Mouse (Mus musculus) left cerebral cortex, postnatal 4 days (tissue): ENCODE results near the gene Eya2. TPM values are rescaled to one million over a fixed set of nuclear protein-coding genes. Genes with fewer than 3 reads are reported as not detected.

Experiments used
- DNase-seq: peaks from one replicate; pipeline ENCODE4 v3.0.0-alpha.2; 2022
- intact Hi-C: fragments of 180-260 bp; cut with DNase I; formaldehyde crosslinking; loops from one replicate; pipeline ENCODE4 v1.15.1; 2025
- total RNA-seq, 2 experiments: library from RNA; stranded (reverse); gene quantifications; 2 replicates each; pipeline ENCODE4 v1.2.3; 2021

The Eya2 gene
- total RNA-seq, 2 experiments from 2014 or later: 7.0 to 7.8 TPM

DNA sequence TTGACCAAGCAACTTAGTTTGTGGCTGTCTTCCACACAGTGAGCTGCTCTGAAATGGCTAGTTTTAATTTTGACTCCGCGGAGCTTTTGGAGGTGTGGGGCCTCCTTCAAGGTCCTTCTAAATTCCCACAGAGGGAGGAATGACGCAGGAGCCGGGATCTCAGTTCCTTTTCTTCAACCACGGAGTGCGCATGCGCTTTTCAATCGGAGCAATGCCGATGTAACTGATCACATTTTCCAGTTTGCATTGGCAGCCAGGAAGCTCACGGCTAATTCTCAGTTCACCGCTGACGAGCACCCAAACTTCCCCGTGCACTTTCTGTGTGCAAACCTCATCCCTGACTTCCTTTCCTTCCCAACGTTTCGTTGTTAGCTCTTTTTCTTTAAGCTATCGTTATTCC is 4.1 kb upstream of the Eya2 start:
- intact Hi-C loops: no loop called here

DNA sequence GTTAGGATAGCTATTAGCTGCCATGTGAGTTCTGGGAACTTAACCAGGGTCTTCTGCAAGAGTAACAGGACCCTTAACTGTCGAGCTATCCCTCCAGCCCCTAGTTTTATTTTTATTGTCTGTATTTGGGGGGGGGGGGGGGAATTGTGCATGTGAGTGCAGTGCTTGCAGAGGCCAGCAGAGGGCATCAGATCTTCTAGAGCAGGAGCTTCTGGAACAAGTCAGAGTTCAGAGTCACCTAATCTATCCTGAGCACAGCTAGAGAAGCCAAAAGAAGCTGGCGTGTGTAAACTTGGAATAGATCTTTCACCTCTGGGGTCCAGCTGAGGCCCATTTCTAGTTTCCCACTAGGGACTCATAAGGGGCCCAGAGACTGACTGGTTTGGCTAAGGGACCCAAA is 1.1 kb upstream of the Eya2 start:
- intact Hi-C loops: no loop called here

More for the DNA sequence above, 4.1 kb upstream of the Eya2 start:
- no peak for DNase-seq

DNA sequence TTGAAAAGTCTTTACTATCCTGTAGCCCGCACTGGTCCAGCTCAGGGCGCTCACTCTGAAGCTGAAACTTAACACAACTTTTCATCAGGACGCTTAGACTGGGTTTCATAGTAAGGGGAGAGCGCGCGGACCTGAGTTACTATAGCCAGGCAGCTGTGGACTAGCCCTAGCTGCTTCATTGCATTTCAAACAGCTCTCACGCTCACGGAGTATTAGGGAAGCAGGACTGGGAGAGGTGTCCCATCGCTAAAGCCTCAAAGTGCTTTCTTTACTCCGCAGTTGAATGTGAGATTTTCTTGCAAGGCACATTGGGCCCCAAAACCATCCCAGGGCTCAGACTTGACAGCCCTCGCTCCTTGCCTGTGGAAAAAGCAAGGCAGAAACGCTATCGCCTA is 841 bp downstream of the Eya2 start:
- intact Hi-C loops: no loop called here

More for the DNA sequence above, 1.1 kb upstream of the Eya2 start:
- no peak for DNase-seq

DNA sequence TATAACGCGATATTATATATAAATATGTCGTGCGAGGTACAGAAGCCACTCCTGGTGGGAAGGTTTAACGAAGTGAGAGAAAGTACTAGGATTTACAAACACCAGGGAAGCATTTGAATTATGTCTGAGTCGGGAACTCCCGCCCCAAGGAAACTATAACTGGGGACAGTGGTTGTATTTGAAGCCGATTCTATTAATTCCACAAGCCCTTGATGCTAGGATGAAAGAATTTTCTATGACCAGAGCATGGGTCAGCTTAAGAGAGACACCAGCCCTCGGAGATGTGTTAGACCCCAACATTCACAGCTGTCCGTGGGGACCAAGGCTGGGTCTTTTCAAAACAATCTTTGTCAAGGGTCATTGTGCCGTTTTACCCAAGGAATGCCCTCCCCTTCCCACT is 1.3 kb downstream of the Eya2 start:
- no peak for DNase-seq
- intact Hi-C loops: no loop called here

More for the DNA sequence above, 841 bp downstream of the Eya2 start:
- no peak for DNase-seq

DNA sequence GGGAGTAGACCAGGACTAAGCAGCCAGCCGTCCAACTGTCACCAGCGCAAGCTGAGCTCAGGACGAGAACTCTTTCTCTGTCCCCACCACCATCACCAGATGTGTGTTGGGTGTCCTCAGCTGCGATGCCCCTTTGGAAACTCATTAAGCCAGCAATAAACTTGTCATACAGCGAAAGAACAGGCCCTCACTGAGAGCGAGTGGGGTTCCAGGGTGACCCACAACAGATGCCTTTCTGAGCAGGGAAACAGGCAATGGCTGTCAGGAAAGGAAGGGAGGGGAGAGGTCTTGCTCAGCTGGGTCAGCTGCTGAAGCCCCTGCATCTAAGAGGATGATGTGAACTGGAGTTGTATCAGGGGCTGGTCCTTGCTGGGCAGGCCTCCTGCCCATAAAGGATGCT is 2.7 kb downstream of the Eya2 start:
- no peak for DNase-seq
- intact Hi-C loops: no loop called here

DNA sequence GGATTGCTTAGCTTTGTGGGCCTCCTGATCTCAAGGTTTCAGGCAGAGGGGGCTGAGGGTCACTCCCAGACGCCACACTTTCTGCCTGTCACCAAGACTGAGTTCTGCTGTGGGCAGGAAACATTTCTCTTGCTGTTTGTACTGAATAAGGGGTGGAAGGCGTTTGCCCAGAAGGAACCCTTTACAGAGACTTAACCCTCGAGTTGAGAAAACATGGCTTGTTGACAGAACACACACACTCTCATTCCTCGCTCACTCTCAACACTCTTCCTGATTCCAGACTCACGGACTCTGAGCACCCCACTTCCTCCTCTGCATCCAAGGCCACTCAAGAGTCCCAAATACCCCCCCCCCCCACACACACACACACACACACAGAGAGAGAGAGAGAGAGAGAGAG is 3.3 kb downstream of the Eya2 start:
- intact Hi-C loops: no loop called here
- DNase-seq: no peak

DNA sequence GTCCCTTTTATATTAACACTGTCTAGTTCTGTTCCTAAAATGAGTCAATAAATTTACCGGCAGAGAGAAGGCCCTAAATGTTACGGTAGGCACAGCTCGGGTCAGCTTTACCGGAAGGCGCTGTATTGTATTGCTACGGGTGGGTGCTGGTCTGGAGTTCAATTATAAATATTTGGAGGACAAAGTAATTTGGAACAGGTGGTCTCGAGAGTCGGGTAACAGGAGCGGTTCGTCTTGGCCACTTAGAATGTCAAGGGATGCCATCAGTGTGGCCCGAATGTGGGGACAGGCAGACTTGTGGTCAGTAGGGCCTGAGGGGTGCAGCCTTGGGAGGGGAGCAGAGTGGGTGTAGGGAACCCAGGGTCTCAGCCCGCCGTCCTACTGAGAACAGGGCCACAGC is 4.7 kb downstream of the Eya2 start:
- intact Hi-C loops: no loop called here
- DNase-seq: no peak

DNA sequence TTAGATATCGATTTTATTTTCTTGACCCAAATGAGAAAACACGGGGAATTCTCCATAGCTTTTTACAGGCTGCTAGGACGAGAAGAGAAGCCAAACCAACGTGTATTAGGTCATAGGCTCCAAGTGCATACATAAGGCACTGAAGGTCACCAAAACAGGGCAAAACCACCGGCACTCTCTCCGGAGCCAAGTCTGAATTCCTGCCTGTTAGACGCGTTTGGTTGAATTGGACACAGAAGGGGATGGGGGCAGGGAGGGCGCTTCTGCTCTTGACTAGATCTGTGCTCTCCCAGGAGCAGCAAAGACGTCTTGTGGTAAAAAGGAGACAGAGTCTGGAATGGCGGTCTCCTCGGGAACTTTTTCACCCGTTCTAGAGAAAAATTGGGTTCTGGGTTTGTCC is 6.1 kb downstream of the Eya2 start:
- DNase-seq: no peak
- intact Hi-C loops: no loop called here

DNA sequence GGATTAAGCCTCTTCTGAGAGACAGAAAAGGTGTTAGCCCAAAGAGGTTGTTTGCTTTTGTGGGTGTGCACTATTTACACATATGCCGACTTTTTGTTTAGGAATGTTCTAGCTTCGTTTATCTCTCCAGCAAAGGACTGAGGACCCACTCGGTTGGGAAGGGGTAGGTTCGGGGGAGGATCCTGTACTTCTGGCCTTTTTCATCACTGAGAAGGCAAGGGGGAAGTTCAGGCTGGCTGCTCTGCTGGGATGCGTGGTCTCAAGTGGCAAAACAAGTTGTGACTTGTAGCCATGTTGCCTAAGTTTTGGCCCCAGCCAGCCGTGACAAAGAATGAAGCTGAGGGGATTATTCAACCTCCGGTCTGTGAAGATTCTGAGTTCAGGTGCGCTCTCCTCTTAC is 6.8 kb downstream of the Eya2 start:
- no peak for DNase-seq
- intact Hi-C loops: no loop called here

DNA sequence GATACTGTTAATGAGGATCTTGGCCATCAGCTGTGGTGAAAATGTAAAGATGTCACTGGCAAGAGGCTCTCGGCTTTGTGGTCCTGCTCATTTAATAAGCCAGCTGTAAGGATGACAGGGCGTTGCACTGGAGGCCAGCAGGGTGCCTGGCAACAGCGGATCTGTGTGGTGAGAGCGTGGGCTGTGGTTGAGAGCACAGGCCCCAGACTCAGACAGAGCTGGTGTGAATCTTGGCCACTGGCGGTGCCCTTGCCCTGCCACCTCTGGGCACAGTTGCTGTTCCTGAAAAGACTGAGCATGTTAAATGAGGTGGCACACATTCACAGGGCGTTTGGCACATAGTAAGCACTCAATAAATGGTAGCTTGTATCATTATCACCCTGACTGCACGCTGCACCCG is 8.9 kb downstream of the Eya2 start:
- intact Hi-C loops: no loop called here

DNA sequence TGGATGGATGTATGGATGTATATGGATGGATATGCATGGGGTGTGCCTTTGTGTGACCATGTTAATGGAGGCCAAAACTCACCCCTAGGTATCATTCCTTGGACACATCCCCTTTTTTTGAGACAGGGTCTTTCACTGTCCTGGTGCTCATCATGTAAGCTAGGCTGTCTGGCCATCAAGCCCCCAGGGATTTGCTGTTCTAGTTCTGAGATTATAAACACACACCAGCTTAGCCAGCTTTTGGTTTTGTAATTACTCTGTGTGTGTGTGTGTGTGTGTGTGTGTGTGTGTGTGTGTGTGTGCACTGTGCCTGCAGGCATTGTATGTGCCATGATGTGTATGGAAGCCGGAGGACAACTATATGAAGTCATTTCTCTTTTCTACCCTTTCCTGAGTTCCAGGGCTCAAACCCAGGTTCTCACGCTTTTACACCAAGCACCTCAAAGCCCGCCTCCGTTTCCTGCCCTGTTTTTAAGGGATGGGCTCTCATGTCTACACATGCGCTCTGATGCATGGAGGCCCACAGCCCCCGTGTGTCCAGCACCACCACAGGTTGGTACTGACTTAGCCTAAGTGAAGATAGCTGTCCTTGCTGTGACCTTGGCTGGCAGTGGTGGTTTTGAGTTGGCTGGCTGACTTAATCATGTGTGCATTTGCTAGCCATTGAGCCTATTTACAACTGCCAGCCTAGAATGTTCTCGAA is 16.9 kb downstream of the Eya2 start:
- intact Hi-C loops: no loop called here
- DNase-seq: no peak

More for the DNA sequence above, 8.9 kb downstream of the Eya2 start:
- DNase-seq: peak; percentile 35

DNA sequence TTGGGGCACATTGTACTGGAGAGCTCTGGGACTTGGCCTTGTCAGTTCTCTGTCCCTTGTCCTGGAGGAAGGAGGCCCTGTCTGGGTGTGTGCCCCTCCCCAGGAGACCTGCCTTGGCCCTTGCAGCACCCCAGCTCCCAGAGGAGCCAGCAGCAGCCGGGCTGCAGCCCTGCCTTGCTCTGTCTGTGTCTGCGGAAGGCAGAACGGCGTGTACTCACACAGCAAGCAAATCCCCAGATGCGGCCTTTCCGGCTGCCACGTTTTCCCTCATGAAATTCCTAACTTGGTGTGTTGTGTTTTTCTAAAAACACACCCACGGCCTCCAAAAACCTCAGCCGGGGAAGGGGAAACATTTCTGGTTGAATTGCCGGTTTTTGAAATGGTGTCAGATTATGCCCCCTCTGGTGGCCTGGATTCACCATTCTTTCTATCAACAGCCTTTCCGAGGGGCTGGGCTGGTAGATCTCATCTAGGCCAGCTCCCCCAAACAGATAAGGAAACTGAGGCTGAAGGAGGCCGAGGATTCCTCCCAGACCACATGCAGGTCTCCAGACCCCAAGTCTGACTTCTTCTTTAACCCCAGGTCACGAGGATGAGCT is 19.0 kb downstream of the Eya2 start:
- DNase-seq: no peak
- intact Hi-C loops: no loop called here

DNA sequence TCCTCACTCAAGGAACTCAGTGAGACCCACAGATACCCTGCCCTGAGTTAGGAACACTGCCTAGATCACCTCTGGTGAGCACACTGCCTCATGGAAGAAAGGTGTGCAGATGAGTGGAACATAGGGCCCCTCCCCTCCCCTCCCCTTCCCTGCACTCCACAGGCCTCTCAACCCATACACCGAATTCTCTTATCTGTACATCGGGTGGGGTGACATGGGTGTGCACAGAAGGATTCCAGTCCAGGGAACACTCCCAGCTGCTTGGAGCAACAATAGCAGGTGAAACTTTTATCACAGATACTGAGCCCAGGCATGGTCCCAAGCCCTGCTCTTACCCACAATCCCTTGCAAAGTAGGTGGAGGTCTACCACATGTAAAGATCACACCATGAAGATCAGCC is 26.7 kb downstream of the Eya2 start:
- DNase-seq: no peak
- intact Hi-C loops: no loop called here

DNA sequence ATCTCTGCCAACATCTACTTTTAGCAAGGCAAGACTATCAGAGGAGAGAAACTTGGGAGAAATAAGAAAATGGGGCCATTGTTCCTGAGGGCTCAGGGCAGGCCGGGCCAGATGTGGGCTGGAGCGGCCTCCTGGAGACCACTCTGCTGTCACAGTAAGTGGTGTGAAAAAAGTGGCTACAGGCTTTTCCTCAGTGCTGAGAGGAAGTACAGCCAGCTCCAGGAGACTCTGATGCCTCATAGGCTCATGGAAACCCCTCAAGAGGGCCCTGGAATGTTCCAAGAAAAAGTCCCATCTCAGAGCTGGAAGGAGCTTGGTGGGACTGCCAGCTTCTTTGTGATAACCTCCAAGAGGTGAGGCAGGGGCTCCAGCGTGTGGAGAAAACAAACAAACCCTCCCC is 27.8 kb downstream of the Eya2 start:
- intact Hi-C loops: no loop called here
- no peak for DNase-seq

DNA sequence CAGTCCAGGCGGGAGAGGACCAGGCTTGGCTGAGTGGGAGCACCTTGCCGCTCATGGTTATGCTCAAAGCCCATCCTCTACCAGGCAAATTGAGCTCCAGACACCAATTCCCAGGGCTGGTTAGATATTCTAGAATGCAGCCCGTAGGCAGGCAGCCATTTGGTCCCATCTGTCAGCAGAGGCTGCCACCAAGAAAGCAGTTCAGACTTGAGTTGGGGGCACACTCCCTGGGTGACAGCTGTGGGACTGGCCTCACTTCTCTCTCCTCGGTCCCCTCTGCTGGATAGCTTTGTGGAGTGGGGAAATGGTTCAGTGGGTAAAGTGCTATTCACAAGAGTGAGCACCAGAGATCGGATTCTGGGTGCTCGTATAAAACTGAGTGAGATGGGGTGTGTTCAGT is 32.0 kb downstream of the Eya2 start:
- DNase-seq: peak; percentile 65
- intact Hi-C loops: no loop called here

DNA sequence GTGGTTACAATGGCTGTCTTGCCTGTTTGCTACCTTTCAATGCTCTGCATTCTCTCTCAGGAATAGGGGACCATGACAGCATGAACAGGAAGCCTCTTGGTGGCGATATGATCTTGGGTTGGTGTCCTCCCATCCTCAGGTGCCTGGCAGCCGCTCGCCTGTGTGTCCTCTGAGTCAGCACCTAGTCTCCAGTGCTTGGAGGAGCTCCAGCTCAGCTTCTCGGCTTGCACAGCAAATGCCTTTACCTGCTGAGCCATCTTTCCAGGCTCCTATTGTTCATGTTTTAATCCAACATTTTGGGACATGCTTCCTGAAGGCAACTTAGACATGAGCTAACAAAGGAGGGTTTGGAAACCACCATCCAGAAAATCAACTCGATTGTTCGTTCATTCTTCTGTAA is 33.1 kb downstream of the Eya2 start:
- intact Hi-C loops: no loop called here
- DNase-seq: no peak

DNA sequence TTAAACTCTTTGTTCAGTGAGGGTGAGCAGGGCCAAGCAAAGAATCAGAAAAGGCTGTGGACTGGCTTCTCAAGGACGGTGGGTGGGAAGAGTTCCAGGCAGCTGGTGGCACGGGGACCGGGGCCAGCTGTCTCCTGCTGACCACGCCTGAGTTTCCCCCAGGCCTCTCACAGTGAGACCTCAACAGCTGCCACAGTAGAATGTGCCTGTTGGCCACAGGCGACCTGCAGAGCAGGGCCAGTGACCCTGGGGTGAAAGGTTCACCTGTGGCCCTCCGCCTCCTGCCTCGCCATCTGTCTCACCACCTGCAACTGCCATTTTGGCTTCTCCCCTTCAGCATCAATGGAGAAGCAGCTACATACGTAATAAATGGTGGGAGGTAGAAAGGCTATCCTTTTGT is 35.1 kb downstream of the Eya2 start:
- peak; percentile 72 for DNase-seq
- intact Hi-C loops: no loop called here

DNA sequence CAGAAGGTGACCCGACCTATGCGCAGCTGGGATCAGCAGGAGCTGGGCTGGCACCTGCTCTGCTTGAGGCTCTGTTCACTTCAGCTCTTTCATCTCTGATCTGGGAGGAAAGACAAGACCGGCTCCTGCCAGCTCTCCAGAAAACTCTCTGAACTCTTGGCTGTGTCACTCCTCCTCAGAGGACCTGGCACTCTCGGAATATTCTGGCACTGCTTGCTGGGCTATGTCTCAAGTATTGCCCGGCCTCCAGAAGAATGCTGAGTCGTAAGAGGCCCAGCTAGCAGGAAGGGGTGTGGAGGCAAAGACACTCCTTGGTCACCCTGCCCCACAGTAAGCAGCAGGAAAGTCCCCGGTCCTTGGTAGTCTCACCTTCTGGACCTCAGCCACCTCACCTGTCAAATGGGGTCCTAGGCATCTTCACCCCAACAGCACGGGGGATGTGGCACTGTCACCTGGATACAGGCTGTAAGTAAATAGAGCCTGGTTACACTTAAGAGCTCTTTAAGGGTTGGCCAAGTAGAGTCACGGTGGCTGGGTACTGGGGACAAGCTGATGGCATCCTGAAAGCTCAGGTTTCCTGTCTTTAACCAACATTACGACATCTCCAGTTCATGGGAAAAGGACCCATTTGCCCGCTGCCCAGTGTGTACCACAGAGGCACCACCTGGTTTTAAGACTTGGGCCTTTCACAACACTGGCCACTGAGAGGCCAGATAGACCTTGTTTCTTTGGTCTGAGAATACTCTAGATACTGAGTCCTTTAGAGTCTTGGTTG is 38.4 kb downstream of the Eya2 start:
- intact Hi-C loops: no loop called here
- peak; percentile 70 for DNase-seq

DNA sequence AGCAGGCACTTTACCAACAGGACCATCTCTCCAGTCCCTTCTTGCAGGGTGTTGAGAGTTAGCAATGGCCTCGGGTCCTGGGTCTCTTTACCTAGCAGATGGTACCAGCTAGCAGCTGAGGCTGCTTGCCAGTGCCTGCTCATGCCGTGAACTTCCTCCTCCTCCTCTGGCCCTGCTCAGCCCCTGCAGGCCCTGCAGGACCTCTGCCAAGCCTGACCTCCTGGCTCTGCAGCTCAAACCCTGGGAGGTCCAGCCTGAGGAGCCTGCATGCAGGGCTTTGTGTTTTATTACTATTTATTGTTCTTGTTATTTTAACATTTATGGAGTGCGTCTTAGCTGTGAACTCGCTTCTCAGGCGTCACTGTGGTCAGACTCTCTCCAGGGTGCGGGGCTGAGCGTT is 39.6 kb downstream of the Eya2 start:
- intact Hi-C loops: no loop called here
- DNase-seq: peak; percentile 83

DNA sequence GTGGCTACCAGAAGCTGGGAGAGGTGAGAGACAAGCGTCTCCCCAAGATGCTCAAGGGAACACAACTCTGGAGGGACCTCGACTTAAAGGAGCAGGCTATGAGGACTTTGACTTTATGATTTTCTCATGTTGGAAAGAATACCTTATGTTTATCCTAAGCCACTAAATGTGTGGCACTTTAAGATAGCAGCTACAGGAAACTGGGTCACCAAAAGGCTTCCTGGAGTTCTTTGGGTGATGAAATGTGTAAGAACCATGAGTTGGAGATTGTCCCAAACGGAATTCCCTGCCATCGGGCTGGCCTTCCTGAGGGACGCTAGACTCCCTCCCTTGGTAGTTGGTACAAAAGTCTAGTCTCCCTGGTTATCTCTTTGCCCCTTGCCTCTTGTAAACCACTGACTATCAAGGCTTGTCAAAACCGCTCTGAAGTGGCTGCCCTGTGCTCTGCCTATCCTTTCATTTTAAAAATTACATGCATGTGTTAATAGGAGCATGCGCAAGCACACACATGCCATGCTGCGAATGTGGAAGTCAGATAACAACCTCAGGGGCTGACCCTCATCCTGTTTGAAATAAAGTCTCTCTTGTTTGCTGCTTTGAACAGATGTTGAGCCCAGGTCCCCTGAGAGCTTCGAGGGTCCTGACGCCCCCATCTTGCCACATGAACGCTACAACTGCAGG is 44.4 kb downstream of the Eya2 start:
- DNase-seq: no peak
- intact Hi-C loops: no loop called here

DNA sequence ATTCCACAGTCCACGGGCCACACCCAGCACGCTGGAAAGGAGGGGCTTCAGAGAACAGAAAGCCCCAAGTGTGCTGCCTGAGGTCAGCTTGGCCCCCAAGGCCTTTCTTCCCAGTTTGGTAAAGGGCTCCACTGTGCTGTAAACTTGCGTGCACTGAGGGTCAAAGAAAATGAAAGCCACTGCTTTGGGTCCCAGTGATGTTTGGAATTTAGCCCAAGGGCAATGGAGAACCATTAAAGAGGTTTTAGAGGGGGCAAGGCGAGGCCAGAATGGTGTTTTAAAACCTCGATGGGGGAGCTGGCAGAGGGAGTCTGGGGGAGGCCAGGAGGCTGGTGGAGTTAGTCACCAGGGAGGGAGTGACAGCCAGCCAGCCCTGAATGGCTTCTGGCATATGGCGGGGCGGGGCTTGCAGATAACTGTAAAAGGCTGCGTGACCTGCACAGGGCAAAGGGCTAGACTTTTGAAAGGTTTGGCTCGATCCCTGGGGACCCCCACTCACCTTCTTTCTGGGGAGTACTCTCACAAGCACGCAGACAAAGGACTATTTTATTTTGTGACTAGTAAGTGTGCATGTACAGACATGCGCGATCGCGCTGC is 47.2 kb downstream of the Eya2 start:
- DNase-seq: peak; percentile 51
- intact Hi-C loops: no loop called here
